Mouse (Mus musculus) erythroblast, embryonic 14.5 days (primary cell): Measurements from ENCODE around the gene Rhox1. TPM values are rescaled to one million over a fixed set of nuclear protein-coding genes. Genes with fewer than 3 reads are reported as not detected.

ENCODE experiments used
- H3K27me3 ChIP-seq: 2 replicates; pipeline ENCODE4 v1.6.1; 2012; ENCODE audit warnings: inconsistent platforms; ENCODE audit not compliant: control insufficient read depth
- H3K36me3 ChIP-seq: 2 replicates; pipeline ENCODE4 v1.6.1; 2012; ENCODE audit warnings: mild to moderate bottlenecking, inconsistent platforms; ENCODE audit not compliant: control insufficient read depth
- H3K4me1 ChIP-seq: 2 replicates; pipeline ENCODE4 v1.6.1; 2012; ENCODE audit warnings: inconsistent platforms; ENCODE audit not compliant: control insufficient read depth
- H3K4me3 ChIP-seq: replicated peaks from 2 replicates; pipeline ENCODE3; 2012; ENCODE audit warnings: moderate library complexity, mild to moderate bottlenecking, inconsistent platforms
- H3K9me3 ChIP-seq: 2 replicates; pipeline ENCODE4 v1.6.1; 2012; ENCODE audit warnings: low read length, inconsistent platforms, mixed read lengths; ENCODE audit not compliant: control insufficient read depth
- GATA1 ChIP-seq: IDR thresholded peaks from 2 replicates; pipeline ENCODE4 v1.6.1; 2012; ENCODE audit warnings: low read length, inconsistent platforms, mixed read lengths
- TAL1 ChIP-seq: IDR thresholded peaks from 3 replicates; pipeline ENCODE4 v1.6.1; 2012; ENCODE audit warnings: low read length, inconsistent platforms, mixed read lengths
- polyA plus RNA-seq: library from polyadenylated mRNA; stranded (reverse); fragments of >175 nt; gene quantifications from 2 replicates; pipeline ENCODE4 v1.2.3, GENCODE M21; 2012

The Rhox1 gene
- polyA plus RNA-seq, 1 experiment = not detected

- no peaks in the 10 kb centered on the region for H3K36me3 ChIP-seq
- no peaks in the 10 kb centered on the region for H3K27me3 ChIP-seq
- no peaks in the 10 kb centered on the region for H3K4me1 ChIP-seq
- no peak within 1 kb of the TSS for H3K4me3 ChIP-seq
- no peaks in the 10 kb centered on the region for H3K9me3 ChIP-seq
- TF ChIP-seq TAL1 (no peak), GATA1 (no peak)
Measured at GRCm38 (mm10) chrX:37168742-37169141, 53.3 kb downstream of the Rhox1 start, which contains the start of gene Akap14. Gene Akap14 (minus strand): TSS chrX:37168842.

- peaks cover 4% of the 10 kb centered on the region; the same call in 1 of the 2 replicates for H3K9me3 ChIP-seq
- TF ChIP-seq GATA1 (no peak), TAL1 (no peak)
- H3K4me1 ChIP-seq = no peaks in the 10 kb centered on the region
- H3K27me3 ChIP-seq = peaks cover 3% of the 10 kb centered on the region
- no peak overlapping the region for H3K4me3 ChIP-seq
- H3K36me3 ChIP-seq = peaks cover 3% of the 10 kb centered on the region
Measured at GRCm38 (mm10) chrX:37167085-37167484, 55.0 kb downstream of the Rhox1 start.

Other genes starting within 250 kb of the Rhox1 start
- gene Sept6, start 230.5 kb downstream of the Rhox1 start, polyA plus RNA-seq = 0.03 and 0.06 TPM in 2 replicates
- gene Sowahd, start 173.4 kb downstream of the Rhox1 start, polyA plus RNA-seq = 0.02 TPM in 1 of 2 replicates, not detected in the other
- 41.4 and 44.5 TPM in 2 replicates for gene Rpl39, start 136.9 kb downstream of the Rhox1 start, polyA plus RNA-seq
- 1.1 and 1.3 TPM in 2 replicates for gene Upf3b, start 111.9 kb downstream of the Rhox1 start, polyA plus RNA-seq
- 0.49 and 0.55 TPM in 2 replicates for gene Nkap, start 95.5 kb downstream of the Rhox1 start, polyA plus RNA-seq
- gene Akap14, start 53.4 kb downstream of the Rhox1 start, polyA plus RNA-seq = not detected in 2 replicates
- 24.9 and 26.0 TPM in 2 replicates for gene Ndufa1, start 31.1 kb downstream of the Rhox1 start, polyA plus RNA-seq
- 0.04 and 0.15 TPM in 2 replicates for gene Rnf113a1, start 31.0 kb downstream of the Rhox1 start, polyA plus RNA-seq
- gene Gm9, start 11.2 kb downstream of the Rhox1 start, polyA plus RNA-seq = not detected in 2 replicates
- gene Rhox2a, start 22.7 kb upstream of the Rhox1 start, polyA plus RNA-seq = not detected in 2 replicates
- not detected in 2 replicates for gene Rhox3a, start 27.7 kb upstream of the Rhox1 start, polyA plus RNA-seq
- not detected in 2 replicates for gene Rhox4a, start 43.1 kb upstream of the Rhox1 start, polyA plus RNA-seq
- gene Rhox3a2, start 157.8 kb upstream of the Rhox1 start, polyA plus RNA-seq = not detected in 2 replicates
- gene Rhox4a2, start 168.6 kb upstream of the Rhox1 start, polyA plus RNA-seq = not detected in 2 replicates
- gene Rhox2b, start 189.8 kb upstream of the Rhox1 start, polyA plus RNA-seq = not detected in 2 replicates
- gene Rhox4b, start 210.2 kb upstream of the Rhox1 start, polyA plus RNA-seq = not detected in 2 replicates
- not detected in 2 replicates for gene Rhox2c, start 231.4 kb upstream of the Rhox1 start, polyA plus RNA-seq
- not detected in 2 replicates for gene Rhox3c, start 236.3 kb upstream of the Rhox1 start, polyA plus RNA-seq